Mouse (Mus musculus) forebrain, embryonic 15.5 days (tissue): ENCODE data around the gene Mettl1. TPM values are rescaled to one million over a fixed set of nuclear protein-coding genes. Genes with fewer than 3 reads are reported as not detected.

ENCODE experiments used
- microRNA counts: library from miRNA; unstranded; fragments of <30 nt; microRNA quantifications from one replicate; lab custom pipeline; 2016
- microRNA-seq: library from miRNA; unstranded; fragments of <30 nt; microRNA quantifications from one replicate; pipeline ENCODE4, GENCODE M21; 2016
- polyA plus RNA-seq: library from polyadenylated mRNA; unstranded; fragments of >200 nt; fragmentation: Nextera tagmentation; extraction: Ambion mirVana; gene quantifications from 2 replicates; pipeline ENCODE4 v1.2.1, GENCODE M21; 2015

The Mettl1 gene
- polyA plus RNA-seq, 1 experiment from 2014 or later = 20.6 TPM

MicroRNAs encoded within 50 kb of the gene (microRNA counts, 519-probe panel; counts per million panel counts)
- microRNA mmu-miR-26a (lab: Ali Mortazavi, UCI) = 2,488 counts per million, percentile 52 among the panel's probes with 10 or more counts
- microRNA mmu-miR-546 (lab: Ali Mortazavi, UCI) = not detected

Small RNA genes within 50 kb of the gene (microRNA-seq; reads per million reads assigned to microRNA genes)
- gene Mir26a-2 = 28.6 reads per million, percentile 37 among the genes with 10 or more reads in this experiment
- gene Mir546 = 1.5 reads per million

Other genes with a start within 250 kb of the Mettl1 start
- gene Atp23, start 140.1 kb upstream of the Mettl1 start, polyA plus RNA-seq = 9.2 and 11.9 TPM in 2 replicates
- 26.0 and 26.9 TPM in 2 replicates for gene Ctdsp2, start 62.7 kb upstream of the Mettl1 start, polyA plus RNA-seq
- gene Avil, start 40.7 kb upstream of the Mettl1 start, polyA plus RNA-seq = 0.26 and 0.45 TPM in 2 replicates
- gene Tsfm, start 10.6 kb upstream of the Mettl1 start, polyA plus RNA-seq = 67.3 and 70.6 TPM in 2 replicates
- gene Eef1akmt3, start 99 bp downstream of the Mettl1 start, polyA plus RNA-seq = 0.14 and 0.28 TPM in 2 replicates
- gene Cyp27b1, start 6.8 kb downstream of the Mettl1 start, polyA plus RNA-seq = 0.11 and 0.15 TPM in 2 replicates
- gene March9, start 18.8 kb downstream of the Mettl1 start, polyA plus RNA-seq = 5.6 and 7.0 TPM in 2 replicates
- 1,729 and 1,809 TPM in 2 replicates for gene Cdk4, start 22.1 kb downstream of the Mettl1 start, polyA plus RNA-seq
- gene Tspan31, start 28.9 kb downstream of the Mettl1 start, polyA plus RNA-seq = 118 and 122 TPM in 2 replicates
- 2.9 and 3.0 TPM in 2 replicates for gene Agap2, start 33.9 kb downstream of the Mettl1 start, polyA plus RNA-seq
- gene Os9, start 79.7 kb downstream of the Mettl1 start, polyA plus RNA-seq = 110 and 117 TPM in 2 replicates
- 35.1 and 36.7 TPM in 2 replicates for gene B4galnt1, start 123.8 kb downstream of the Mettl1 start, polyA plus RNA-seq
- 1.4 and 2.1 TPM in 2 replicates for gene Slc26a10, start 139.2 kb downstream of the Mettl1 start, polyA plus RNA-seq
- 31.4 and 32.3 TPM in 2 replicates for gene Arhgef25, start 148.7 kb downstream of the Mettl1 start, polyA plus RNA-seq
- 211 and 222 TPM in 2 replicates for gene Dtx3, start 154.3 kb downstream of the Mettl1 start, polyA plus RNA-seq
- gene Pip4k2c, start 170.2 kb downstream of the Mettl1 start, polyA plus RNA-seq = 24.9 and 26.1 TPM in 2 replicates
- gene Kif5a, start 221.9 kb downstream of the Mettl1 start, polyA plus RNA-seq = 76.4 and 80.6 TPM in 2 replicates
- 320 and 321 TPM in 2 replicates for gene Dctn2, start 225.0 kb downstream of the Mettl1 start, polyA plus RNA-seq
- gene Mbd6, start 247.6 kb downstream of the Mettl1 start, polyA plus RNA-seq = 17.4 and 17.5 TPM in 2 replicates